Mouse (Mus musculus) G1E (cell line): ENCODE results near the gene Rrp15.

Source experiments
- CTCF ChIP-seq: IDR thresholded peaks from 2 replicates; pipeline ENCODE4 v1.5.1; 2012; ENCODE audit warnings: low read depth, low read length, inconsistent platforms, mixed read lengths
- GATA1 ChIP-seq: IDR thresholded peaks from 2 replicates; pipeline ENCODE4 v1.6.1; 2012; ENCODE audit warnings: borderline replicate concordance, low read length, inconsistent platforms, mixed read lengths
- GATA2 ChIP-seq: IDR thresholded peaks from 2 replicates; pipeline ENCODE4 v1.6.1; 2012; ENCODE audit warnings: low read depth, low read length, inconsistent platforms, borderline replicate concordance
- TAL1 ChIP-seq: conservative IDR thresholded peaks from 2 replicates; pipeline ENCODE4 v1.6.1; 2012; ENCODE audit warnings: low read depth, low read length, inconsistent platforms, mixed read lengths

GRCm38 (mm10) chr1:186721166-186721565 is 28.0 kb downstream of the Rrp15 start:
- TF ChIP-seq CTCF (no peak), TAL1 (no peak), GATA1 (no peak), GATA2 (no peak)
